Mouse (Mus musculus) liver, embryonic 14.5 days (tissue): ENCODE results near the gene Reln. TPM values are rescaled to one million over a fixed set of nuclear protein-coding genes. Genes with fewer than 3 reads are reported as not detected.
A peak's percentile ranks its signal among the peaks of the same experiment; 100 is the strongest.

Source experiments
- ATAC-seq: fragments of 200-750 bp; cut with Nextera tagmentation; 2 replicates; pipeline ENCODE4 v1.8.0; 2017; ENCODE audit warnings: moderate number of reproducible peaks, mild to moderate bottlenecking, moderate library complexity; ENCODE audit not compliant: insufficient read depth
- DNase-seq, 3 experiments: peaks; one replicate each; pipeline ENCODE4 v3.0.0-alpha.2; 2012 to 2013; ENCODE audit warnings: low read depth in 3 of 3, low spot score in 3 of 3
- H3K27ac ChIP-seq: fragments of 300-500 bp; sonication (generic); 2 replicates; pipeline ENCODE4 v1.5.1; 2014; ENCODE audit warnings: moderate library complexity, mild to moderate bottlenecking, control low read depth, inconsistent platforms
- H3K27me3 ChIP-seq: fragments of 300-500 bp; sonication (generic); 2 replicates; pipeline ENCODE4 v1.6.1; 2014; ENCODE audit warnings: mild to moderate bottlenecking, low read length, moderate library complexity; ENCODE audit not compliant: control insufficient read depth, insufficient read depth
- H3K36me3 ChIP-seq: fragments of 300-500 bp; sonication (generic); replicated peaks from 2 replicates; pipeline ENCODE4 v1.6.1; 2014; ENCODE audit warnings: low read depth; ENCODE audit not compliant: control insufficient read depth, insufficient read depth
- H3K4me1 ChIP-seq, 2 experiments: fragments of 200-500 bp in 1 of 2; fragments of 300-500 bp in 1 of 2; sonication (generic) in 1 of 2; replicated peaks; 2 replicates each; pipeline ENCODE4 v1.6.1; 2012 to 2014; ENCODE audit warnings: antibody characterized with exemption in 1 of 2, inconsistent platforms in 1 of 2, low read length in 1 of 2; ENCODE audit not compliant: control insufficient read depth in 2 of 2, insufficient read depth in 2 of 2
- H3K4me2 ChIP-seq: fragments of 300-500 bp; sonication (generic); 2 replicates; pipeline ENCODE4 v1.6.1; 2014; ENCODE audit warnings: low read depth, mild to moderate bottlenecking, control low read depth, moderate library complexity
- H3K4me3 ChIP-seq, 2 experiments: fragments of 200-500 bp in 1 of 2; fragments of 300-500 bp in 1 of 2; sonication (generic) in 1 of 2; 2 replicates each; pipeline ENCODE4 v1.5.1; 2012 to 2014; ENCODE audit warnings: low read depth in 2 of 2, low read length in 2 of 2, mild to moderate bottlenecking in 2 of 2, control low read depth in 1 of 2, inconsistent platforms in 1 of 2, moderate library complexity in 1 of 2; ENCODE audit not compliant: insufficient read depth in 1 of 2
- H3K9ac ChIP-seq: fragments of 300-500 bp; sonication (generic); replicated peaks from 2 replicates; pipeline ENCODE4 v1.6.1; 2014; ENCODE audit warnings: mild to moderate bottlenecking, control low read depth, moderate library complexity
- H3K9me3 ChIP-seq: fragments of 300-500 bp; sonication (generic); 2 replicates; pipeline ENCODE4 v1.6.1; 2016; ENCODE audit warnings: low read length, mixed read lengths; ENCODE audit not compliant: control insufficient read depth
- CTCF ChIP-seq: IDR thresholded peaks from 2 replicates; pipeline ENCODE4 v1.5.1; 2016; ENCODE audit warnings: antibody characterized with exemption, low read depth, control low read depth
- EP300 ChIP-seq: IDR thresholded peaks from 2 replicates; pipeline ENCODE4 v1.6.1; 2016; ENCODE audit warnings: antibody characterized with exemption, low read depth
- WGBS: fragments of 180-500 bp; shearing (Covaris S2); extraction: QIAGEN DNeasy Blood & Tissue Kit; methylation state at CpG from one replicate; pipeline ENCODE4 v1.1.7; 2014; ENCODE audit not compliant: insufficient replicate concordance; 5-methylcytosine and 5-hydroxymethylcytosine counted together
- polyA plus RNA-seq, 2 experiments: library from polyadenylated mRNA; depleted of rRNA in 1 of 2; stranded (reverse) in 1 of 2; unstranded in 1 of 2; fragments of >200 nt; fragmentation: Nextera tagmentation in 1 of 2; extraction: Ambion mirVana in 1 of 2; gene quantifications; 2 replicates each; pipeline versions ENCODE4 v1.2.1 to v1.2.3; 2012 to 2014

Reln gene
- polyA plus RNA-seq, 2 experiments = 25.7 to 38.7 TPM

DNA sequence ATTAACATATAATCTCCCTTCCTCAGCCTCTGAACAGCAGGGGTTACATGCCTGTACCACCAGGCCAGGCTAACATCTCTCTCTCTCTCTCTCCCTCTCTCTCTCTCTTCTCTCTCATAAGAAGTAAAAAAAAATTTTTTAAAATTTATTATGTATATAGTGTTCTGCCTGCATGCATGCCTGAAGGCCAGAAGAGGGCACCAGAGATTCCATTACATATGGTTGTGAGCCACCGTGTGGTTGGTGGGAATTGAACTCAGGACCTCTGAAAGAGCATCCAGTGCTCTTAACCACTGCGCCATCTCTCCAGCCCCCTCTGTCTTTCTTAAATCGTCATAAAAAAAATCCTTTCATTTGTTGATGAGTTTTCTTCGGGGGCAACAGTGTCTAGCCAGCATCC lies 499.8 kb downstream of the Reln start:
- Histone ChIP-seq H3K36me3 (no peaks in the 10 kb centered on the region), H3K9me3 (no peaks in the 10 kb centered on the region), H3K4me1 (peaks cover 0 to 4% of the 10 kb centered on the region in 2 experiments; a peak in 1 of 4 replicates), H3K27me3 (no peaks in the 10 kb centered on the region), H3K4me3 (no peak overlapping the region), H3K27ac (no peak overlapping the region), H3K9ac (no peak overlapping the region), H3K4me2 (no peak overlapping the region)
- WGBS = 54% methylated on average over 4 of the region's 4 CpGs
- ATAC-seq (no peak), DNase-seq (no peak)
- peak; percentile 45 for TF ChIP-seq CTCF
- TF ChIP-seq EP300 = no peak

Other genes with a start within 250 kb of the Reln start
- gene Orc5, start 205.7 kb upstream of the Reln start, polyA plus RNA-seq (2012; rRNA removed) = 9.6 and 12.8 TPM in 2 replicates
- 55.8 and 63.0 TPM in 2 replicates for gene Orc5, start 205.7 kb upstream of the Reln start, polyA plus RNA-seq (2014; fragmentation: Nextera tagmentation; extraction: Ambion mirVana)